Mouse (Mus musculus): Measurements from ENCODE around the gene Dcbld1.

Gene Dcbld1

GRCm38 (mm10) chr10:52302271-52302670 lies 68.9 kb downstream of the Dcbld1 start:
- DNase-seq (ENCODE audit: low read depth): no peak

- DNase-seq (ENCODE audit: low read depth): no peak
Observed at GRCm38 (mm10) chr10:52304574-52304973, 71.2 kb downstream of the Dcbld1 start.

- no peak for DNase-seq (ENCODE audit: low read depth)
Observed at GRCm38 (mm10) chr10:52309196-52309595, 75.8 kb downstream of the Dcbld1 start.

GRCm38 (mm10) chr10:52319506-52320286 lies 86.3 kb downstream of the Dcbld1 start:
- DNase-seq (ENCODE audit: low read depth): no peak

GRCm38 (mm10) chr10:52321918-52322317 lies 88.5 kb downstream of the Dcbld1 start:
- no peak for DNase-seq (ENCODE audit: low read depth)

GRCm38 (mm10) chr10:52331007-52331406 lies 97.6 kb downstream of the Dcbld1 start:
- peak; percentile 39 for DNase-seq (ENCODE audit: low read depth)

- peak; percentile 24 for DNase-seq (ENCODE audit: low read depth)
Observed at GRCm38 (mm10) chr10:52343324-52343723, 109.9 kb downstream of the Dcbld1 start.

GRCm38 (mm10) chr10:52353184-52353583 lies 119.8 kb downstream of the Dcbld1 start:
- DNase-seq (ENCODE audit: low read depth): no peak

GRCm38 (mm10) chr10:52358467-52358866 lies 125.0 kb downstream of the Dcbld1 start, which contains the start of gene Gm26741:
Gm26741 (plus strand) TSS chr10:52358767.
- no peak for DNase-seq (ENCODE audit: low read depth)

GRCm38 (mm10) chr10:52360241-52360735 lies 126.9 kb downstream of the Dcbld1 start:
- no peak for DNase-seq (ENCODE audit: low read depth)

GRCm38 (mm10) chr10:52360862-52361609 lies 127.6 kb downstream of the Dcbld1 start:
- DNase-seq (ENCODE audit: low read depth): no peak

- no peak for DNase-seq (ENCODE audit: low read depth)
Observed at GRCm38 (mm10) chr10:52368376-52368775, 135.0 kb downstream of the Dcbld1 start.
